Mouse (Mus musculus): ENCODE measurements at regions not wholly inside any gene's neighbourhood (a gene's known extent, or its start where the extent isn't known, plus 50 kb on each side); places are given as distances from the start of the nearest gene placed in this dataset.

DNA sequence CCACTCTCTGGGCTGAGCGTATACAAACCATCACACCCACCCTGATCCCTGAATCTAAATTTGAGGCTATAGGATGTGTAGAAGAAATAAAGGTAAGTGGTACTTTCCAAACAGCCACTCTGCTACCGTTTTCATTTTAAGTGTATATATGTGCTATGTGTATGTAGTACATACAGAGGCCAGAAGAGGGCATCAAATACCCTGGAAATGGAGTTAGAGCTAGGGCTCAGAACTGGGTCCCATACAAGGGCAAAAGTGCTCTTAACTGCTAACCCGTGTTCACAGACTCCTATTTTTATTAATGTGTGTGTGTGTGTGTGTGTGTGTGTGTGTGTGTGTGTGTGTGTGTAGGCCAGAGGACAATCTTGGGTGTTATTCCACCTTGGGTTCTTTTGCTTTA, 51.6 kb upstream of the Lrfn2 start:
- in situ Hi-C loops (cut with MboI, MseI): no loop called here

DNA sequence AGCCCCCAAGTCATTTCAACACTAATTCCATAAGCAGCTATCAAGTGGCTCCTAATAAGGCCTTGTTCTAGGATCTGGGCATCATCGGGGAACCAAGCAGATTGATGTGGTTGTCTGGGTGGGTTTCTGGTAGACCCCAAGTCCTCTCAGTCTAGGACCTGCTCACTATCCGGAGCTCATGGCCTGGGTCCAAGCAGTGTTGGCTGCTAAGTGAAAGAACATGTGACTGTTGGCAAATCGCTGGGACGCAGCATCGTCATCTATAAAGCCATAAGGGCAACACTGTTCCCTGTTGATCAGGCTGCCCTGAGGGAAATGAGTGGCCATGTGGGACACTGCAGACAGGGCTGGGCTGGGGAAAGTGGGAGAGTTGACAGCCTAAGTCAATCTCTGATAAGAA, 50.2 kb upstream of the Lrfn2 start:
- in situ Hi-C loops (cut with MboI, MseI): no loop called here
